Mouse (Mus musculus) midbrain, embryonic 16.5 days (tissue): Measurements from ENCODE around the gene Sh3bp2. TPM values are rescaled to one million over a fixed set of nuclear protein-coding genes. Genes with fewer than 3 reads are reported as not detected.

Experiments
- ATAC-seq: fragments of 200-750 bp; cut with Nextera tagmentation; 2 replicates; pipeline ENCODE4 v1.8.0; 2017; ENCODE audit warnings: moderate TSS enrichment
- H3K27ac ChIP-seq: fragments of 300-500 bp; sonication (generic); 2 replicates; pipeline ENCODE4 v1.5.1; 2014; ENCODE audit warnings: mild to moderate bottlenecking, low read length, mixed read lengths
- H3K27me3 ChIP-seq: fragments of 300-500 bp; sonication (generic); 2 replicates; pipeline ENCODE4 v1.6.1; 2014; ENCODE audit warnings: low read depth, low read length, mixed read lengths; ENCODE audit not compliant: control insufficient read depth, insufficient read depth
- H3K36me3 ChIP-seq: fragments of 300-500 bp; sonication (generic); 2 replicates; pipeline ENCODE4 v1.6.1; 2014; ENCODE audit warnings: mild to moderate bottlenecking, low read length, moderate library complexity, mixed read lengths; ENCODE audit not compliant: control insufficient read depth, insufficient read depth
- H3K4me1 ChIP-seq: fragments of 300-500 bp; sonication (generic); 2 replicates; pipeline ENCODE4 v1.6.1; 2014; ENCODE audit warnings: mild to moderate bottlenecking, low read length, mixed read lengths; ENCODE audit not compliant: control insufficient read depth, insufficient read depth
- H3K4me2 ChIP-seq: fragments of 300-500 bp; sonication (generic); 2 replicates; pipeline ENCODE4 v1.6.1; 2014; ENCODE audit warnings: mild to moderate bottlenecking, low read length, mixed read lengths
- H3K4me3 ChIP-seq: fragments of 300-500 bp; sonication (generic); 2 replicates; pipeline ENCODE4 v1.5.1; 2014; ENCODE audit warnings: low read depth, mild to moderate bottlenecking, low read length, moderate library complexity, mixed read lengths
- H3K9ac ChIP-seq: fragments of 300-500 bp; sonication (generic); 2 replicates; pipeline ENCODE4 v1.6.1; 2014; ENCODE audit warnings: low read depth, low read length, mixed read lengths
- H3K9me3 ChIP-seq: fragments of 300-500 bp; sonication (generic); replicated peaks from 2 replicates; pipeline ENCODE4 v1.6.1; 2014; ENCODE audit warnings: mild to moderate bottlenecking, low read length, mixed read lengths; ENCODE audit not compliant: control insufficient read depth, poor library complexity, severe bottlenecking
- WGBS: fragments of 180-500 bp; shearing (Covaris S2); extraction: QIAGEN DNeasy Blood & Tissue Kit; methylation state at CpG from one replicate; pipeline ENCODE4 v1.1.7; 2014; 5-methylcytosine and 5-hydroxymethylcytosine counted together
- polyA plus RNA-seq: library from polyadenylated mRNA; unstranded; fragments of >200 nt; fragmentation: Nextera tagmentation; extraction: Ambion mirVana; gene quantifications from 2 replicates; pipeline ENCODE4 v1.2.1, GENCODE M21; 2015

Sh3bp2 gene
- polyA plus RNA-seq, 1 experiment from 2014 or later, result 21.8 TPM

- Histone ChIP-seq H3K4me1 (no peaks in the 10 kb centered on the region), H3K9ac (no peak overlapping the region), H3K36me3 (no peaks in the 10 kb centered on the region), H3K4me3 (no peak overlapping the region), H3K9me3 (no peaks in the 10 kb centered on the region), H3K27me3 (no peaks in the 10 kb centered on the region), H3K4me2 (no peak overlapping the region), H3K27ac (no peak overlapping the region)
- no peak for ATAC-seq
- WGBS, result 91% methylated on average over 3 of the region's 3 CpGs
Measured at GRCm38 (mm10) chr5:34501588-34501987, 24.1 kb upstream of the Sh3bp2 start.

GRCm38 (mm10) chr5:34502411-34502810 lies 23.2 kb upstream of the Sh3bp2 start:
- no peak overlapping the region for H3K4me3 ChIP-seq
- no peaks in the 10 kb centered on the region for H3K36me3 ChIP-seq
- no peak overlapping the region for H3K4me2 ChIP-seq
- H3K27ac ChIP-seq, result no peak overlapping the region
- no peaks in the 10 kb centered on the region for H3K9me3 ChIP-seq
- WGBS, result 100% methylated on average over 1 of the region's 1 CpGs
- no peak for ATAC-seq
- H3K4me1 ChIP-seq, result no peaks in the 10 kb centered on the region
- no peak overlapping the region for H3K9ac ChIP-seq
- no peaks in the 10 kb centered on the region for H3K27me3 ChIP-seq

GRCm38 (mm10) chr5:34502821-34503220 lies 22.8 kb upstream of the Sh3bp2 start:
- WGBS, result 72% methylated on average over 6 of the region's 6 CpGs
- no peaks in the 10 kb centered on the region for H3K27me3 ChIP-seq
- no peak for ATAC-seq
- no peak overlapping the region for H3K27ac ChIP-seq
- H3K4me2 ChIP-seq, result no peak overlapping the region
- no peak overlapping the region for H3K4me3 ChIP-seq
- H3K9ac ChIP-seq, result no peak overlapping the region
- H3K4me1 ChIP-seq, result no peaks in the 10 kb centered on the region
- H3K36me3 ChIP-seq, result no peaks in the 10 kb centered on the region
- no peaks in the 10 kb centered on the region for H3K9me3 ChIP-seq

- ATAC-seq, result no peak
- no peak overlapping the region; the same call in 1 of the 2 replicates for H3K4me2 ChIP-seq
- peaks cover 12% of the 10 kb centered on the region for H3K4me1 ChIP-seq
- H3K27ac ChIP-seq, result no peak overlapping the region
- H3K27me3 ChIP-seq, result no peaks in the 10 kb centered on the region
- no peak overlapping the region for H3K9ac ChIP-seq
- WGBS, result 92% methylated on average over 3 of the region's 3 CpGs
- no peaks in the 10 kb centered on the region for H3K9me3 ChIP-seq
- no peak overlapping the region for H3K4me3 ChIP-seq
- no peaks in the 10 kb centered on the region for H3K36me3 ChIP-seq
Measured at GRCm38 (mm10) chr5:34512486-34512885, 13.2 kb upstream of the Sh3bp2 start.

- Histone ChIP-seq H3K9me3 (no peaks in the 10 kb centered on the region), H3K4me3 (peak within 1 kb of the TSS; percentile 65), H3K4me2 (peak within 1 kb of the TSS; percentile 94), H3K36me3 (no peaks in the 10 kb centered on the region), H3K9ac (peak within 1 kb of the TSS; percentile 79), H3K4me1 (peaks cover 12% of the 10 kb centered on the region), H3K27ac (no peak within 1 kb of the TSS; the same call in 1 of the 2 replicates), H3K27me3 (no peaks in the 10 kb centered on the region)
- peak; percentile 95 for ATAC-seq
- WGBS, result under 1% methylated on average over 63 of the region's 64 CpGs
Measured at GRCm38 (mm10) chr5:34513466-34514217, 12.0 kb upstream of the Sh3bp2 start, which contains the start of gene Tnip2. Gene Tnip2, minus strand, starts transcription at chr5:34513991.

- no peaks in the 10 kb centered on the region for H3K9me3 ChIP-seq
- H3K4me3 ChIP-seq, result peak overlapping the region; percentile 65
- H3K27ac ChIP-seq, result no peak overlapping the region
- H3K4me2 ChIP-seq, result peak overlapping the region; percentile 94
- WGBS, result 30% methylated on average over 7 of the region's 7 CpGs
- no peak for ATAC-seq
- no peaks in the 10 kb centered on the region for H3K27me3 ChIP-seq
- peak overlapping the region; percentile 79; the same call in 1 of the 2 replicates for H3K9ac ChIP-seq
- H3K4me1 ChIP-seq, result peaks cover 12% of the 10 kb centered on the region
- H3K36me3 ChIP-seq, result no peaks in the 10 kb centered on the region
Measured at GRCm38 (mm10) chr5:34514218-34514566, 11.4 kb upstream of the Sh3bp2 start.

GRCm38 (mm10) chr5:34515096-34515495 lies 10.5 kb upstream of the Sh3bp2 start:
- Histone ChIP-seq H3K36me3 (no peaks in the 10 kb centered on the region), H3K4me1 (peaks cover 12% of the 10 kb centered on the region), H3K27ac (no peak overlapping the region), H3K27me3 (no peaks in the 10 kb centered on the region), H3K4me2 (no peak overlapping the region), H3K4me3 (no peak overlapping the region), H3K9ac (no peak overlapping the region), H3K9me3 (no peaks in the 10 kb centered on the region)
- ATAC-seq, result no peak

GRCm38 (mm10) chr5:34517913-34518312 lies 7.7 kb upstream of the Sh3bp2 start:
- no peak for ATAC-seq
- no peaks in the 10 kb centered on the region for H3K27me3 ChIP-seq
- H3K4me1 ChIP-seq, result peaks cover 9% of the 10 kb centered on the region
- H3K4me2 ChIP-seq, result no peak overlapping the region
- no peak overlapping the region for H3K9ac ChIP-seq
- H3K9me3 ChIP-seq, result no peaks in the 10 kb centered on the region
- H3K36me3 ChIP-seq, result no peaks in the 10 kb centered on the region
- no peak overlapping the region for H3K4me3 ChIP-seq
- 31% methylated on average over 3 of the region's 3 CpGs for WGBS
- H3K27ac ChIP-seq, result no peak overlapping the region

GRCm38 (mm10) chr5:34519389-34519910 lies 6.2 kb upstream of the Sh3bp2 start:
- no peaks in the 10 kb centered on the region for H3K27me3 ChIP-seq
- H3K9ac ChIP-seq, result no peak overlapping the region
- H3K27ac ChIP-seq, result no peak overlapping the region
- no peak overlapping the region for H3K4me3 ChIP-seq
- no peak for ATAC-seq
- no peaks in the 10 kb centered on the region for H3K9me3 ChIP-seq
- no peaks in the 10 kb centered on the region for H3K36me3 ChIP-seq
- 79% methylated on average over 9 of the region's 9 CpGs for WGBS
- H3K4me1 ChIP-seq, result no peaks in the 10 kb centered on the region
- no peak overlapping the region for H3K4me2 ChIP-seq
